Mouse (Mus musculus): ENCODE data around the gene Scamp4.
"Not testable (repeated sequence)": the region's sequence is repeated elsewhere in the genome, so short reads cannot be mapped to it uniquely, and the experiment has no call there.

The Scamp4 gene

DNA sequence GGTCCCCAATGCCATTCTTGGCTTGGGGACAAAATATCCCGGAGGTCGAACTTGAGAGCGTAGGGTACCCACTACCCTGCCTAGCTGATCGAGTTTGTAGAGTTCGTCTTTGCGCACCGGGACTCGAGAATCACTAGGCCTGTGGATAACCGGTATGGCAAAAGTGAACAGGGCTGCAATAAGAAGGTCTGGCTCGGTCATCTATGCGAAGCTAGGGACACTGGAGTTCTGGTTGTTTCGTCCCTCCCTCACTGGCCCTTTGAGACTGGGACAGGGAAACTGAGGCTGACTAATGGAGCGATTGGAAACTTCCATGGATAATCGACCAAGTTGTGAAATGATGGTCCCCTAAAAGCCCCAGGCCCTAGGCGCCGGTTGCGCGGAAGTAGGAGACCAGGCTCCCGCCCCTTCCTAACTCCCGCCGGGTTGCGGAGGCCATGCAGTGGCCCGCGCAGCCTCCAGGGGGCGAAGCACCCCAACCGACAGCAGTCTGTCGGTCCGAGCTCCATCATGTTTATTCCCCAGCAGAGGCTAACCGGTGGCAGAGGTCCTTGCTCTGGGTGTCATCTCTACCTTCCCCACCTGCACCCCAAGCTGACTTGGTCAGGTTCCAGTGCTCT, 24.4 kb upstream of the Scamp4 start:
- no peak for DNase-seq (ENCODE audit: low read depth, low spot score)

DNA sequence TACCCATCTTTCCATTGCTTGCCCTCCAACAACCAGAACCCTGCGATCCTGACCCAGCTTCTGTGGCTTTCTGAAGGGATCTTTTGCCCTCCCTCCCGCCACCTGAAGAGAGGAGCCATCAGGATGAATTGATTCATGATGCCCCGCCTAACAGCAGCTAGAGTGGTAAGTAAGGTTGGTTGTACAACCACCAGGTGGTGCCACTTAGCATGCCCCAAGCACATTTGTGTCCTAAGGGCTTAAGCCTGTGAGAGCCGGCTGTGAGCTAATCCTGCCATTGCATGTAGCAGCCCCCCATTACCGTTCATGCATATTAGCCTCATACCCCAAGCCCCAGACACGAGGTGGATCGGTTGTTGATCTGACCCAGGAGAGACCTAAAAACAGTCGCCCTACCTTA, 23.8 kb upstream of the Scamp4 start:
- no peak for DNase-seq (ENCODE audit: low read depth, low spot score)

DNA sequence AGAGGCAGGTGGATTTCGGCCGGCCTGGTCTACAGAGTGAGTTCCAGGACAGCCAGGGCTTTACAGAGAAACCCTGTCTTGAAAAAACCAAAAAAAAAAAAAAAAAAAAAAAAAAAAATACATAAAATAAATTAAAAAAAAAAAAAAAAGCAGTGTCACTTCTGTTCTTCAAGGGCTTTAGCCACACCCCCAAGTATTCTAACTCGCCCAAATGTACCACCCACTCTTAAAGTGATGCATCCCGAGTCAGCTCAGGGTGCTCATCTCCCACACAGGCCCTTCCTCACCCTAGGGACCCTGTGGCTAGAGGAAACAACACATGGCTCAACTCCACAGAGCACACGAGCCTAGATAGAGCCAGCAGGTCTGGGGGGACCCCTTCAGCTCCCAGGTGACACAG, 19.6 kb upstream of the Scamp4 start:
- no peak for DNase-seq (ENCODE audit: low read depth, low spot score)

DNA sequence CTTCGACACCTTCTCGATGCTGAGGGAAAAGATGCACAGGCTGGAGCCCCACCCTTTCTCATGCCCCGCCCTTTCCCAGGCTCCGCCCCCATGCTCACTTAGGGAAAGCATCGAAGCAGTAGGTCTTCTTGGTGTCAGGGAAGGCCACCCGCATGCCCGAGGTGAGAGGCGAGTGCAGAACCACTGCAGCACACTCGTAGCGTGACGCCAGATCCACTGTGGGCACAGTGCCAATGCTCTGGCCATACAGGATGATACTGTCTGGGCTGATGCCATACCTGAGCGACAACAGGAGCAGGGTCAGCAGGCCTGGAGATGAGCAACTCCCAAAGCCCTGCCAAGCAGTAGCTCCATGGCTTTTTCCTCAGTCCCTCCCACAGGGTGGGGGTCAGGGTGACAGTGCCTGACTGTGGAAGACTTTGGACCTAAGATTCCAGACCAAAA, 18.6 kb upstream of the Scamp4 start:
- DNase-seq (ENCODE audit: low read depth, low spot score): no peak

DNA sequence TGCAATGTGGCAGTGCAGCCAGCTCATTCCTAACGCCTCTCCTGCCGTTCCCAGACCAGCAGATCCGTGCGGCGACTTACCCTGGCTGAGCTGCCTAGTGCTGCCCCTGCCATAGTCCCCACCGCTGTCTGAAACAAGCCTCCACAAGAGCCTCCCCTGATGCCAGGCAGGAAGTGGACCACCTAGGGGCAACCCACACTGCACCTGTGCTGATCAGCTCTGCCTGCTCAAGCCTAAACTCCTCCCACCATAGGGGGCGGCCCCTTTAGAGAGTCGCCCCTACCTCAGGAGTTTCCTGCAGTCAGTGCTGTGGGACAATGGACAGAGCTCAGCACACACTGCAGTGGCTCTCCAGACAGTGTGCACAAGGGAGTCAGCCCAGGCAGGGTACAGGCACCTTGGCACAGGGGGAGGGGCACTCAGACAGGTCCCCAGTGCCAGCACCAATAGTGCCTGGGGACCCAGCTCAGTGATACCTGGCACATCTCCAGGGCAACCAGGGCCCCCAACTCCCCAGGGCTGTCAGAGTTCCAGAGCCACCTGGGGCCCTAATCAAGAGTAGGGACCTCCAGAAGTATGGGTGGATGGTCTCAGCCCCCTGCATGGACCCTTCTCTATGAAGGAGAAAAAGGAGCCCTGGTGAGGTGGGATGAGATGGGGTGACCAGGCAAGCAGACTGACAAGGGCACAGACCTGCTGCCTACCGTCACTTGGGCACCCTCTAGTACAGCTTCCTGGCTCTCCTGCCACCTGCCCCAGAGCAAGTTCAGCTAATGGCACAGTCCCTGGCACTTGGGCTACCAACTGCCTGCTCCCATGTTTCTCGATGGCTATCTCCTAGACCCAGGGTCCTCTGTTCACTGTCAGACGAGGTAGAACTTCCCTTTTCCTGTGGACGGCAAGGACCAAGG, 17.8 kb upstream of the Scamp4 start:
- DNase-seq (ENCODE audit: low read depth, low spot score): no peak

DNA sequence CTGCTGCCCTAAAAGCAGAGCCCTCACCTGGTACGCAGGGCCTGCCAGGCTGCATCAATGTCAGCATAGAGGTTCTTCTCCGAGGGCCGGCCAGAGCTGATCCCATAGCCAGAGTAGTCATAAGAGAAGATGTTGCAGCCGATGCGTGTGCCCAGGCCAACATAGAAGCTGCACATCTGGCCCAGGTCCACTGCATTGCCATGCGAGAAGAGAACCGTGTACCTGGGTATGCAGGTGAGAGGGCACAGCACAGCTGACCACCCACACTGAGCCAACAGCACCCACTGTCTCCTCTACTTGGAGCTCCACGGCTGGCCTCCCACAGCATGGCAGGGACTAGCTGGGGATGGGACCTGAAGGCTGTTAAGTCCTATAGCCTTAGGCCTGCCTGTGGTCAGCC, 17.1 kb upstream of the Scamp4 start:
- DNase-seq (ENCODE audit: low read depth, low spot score): no peak

DNA sequence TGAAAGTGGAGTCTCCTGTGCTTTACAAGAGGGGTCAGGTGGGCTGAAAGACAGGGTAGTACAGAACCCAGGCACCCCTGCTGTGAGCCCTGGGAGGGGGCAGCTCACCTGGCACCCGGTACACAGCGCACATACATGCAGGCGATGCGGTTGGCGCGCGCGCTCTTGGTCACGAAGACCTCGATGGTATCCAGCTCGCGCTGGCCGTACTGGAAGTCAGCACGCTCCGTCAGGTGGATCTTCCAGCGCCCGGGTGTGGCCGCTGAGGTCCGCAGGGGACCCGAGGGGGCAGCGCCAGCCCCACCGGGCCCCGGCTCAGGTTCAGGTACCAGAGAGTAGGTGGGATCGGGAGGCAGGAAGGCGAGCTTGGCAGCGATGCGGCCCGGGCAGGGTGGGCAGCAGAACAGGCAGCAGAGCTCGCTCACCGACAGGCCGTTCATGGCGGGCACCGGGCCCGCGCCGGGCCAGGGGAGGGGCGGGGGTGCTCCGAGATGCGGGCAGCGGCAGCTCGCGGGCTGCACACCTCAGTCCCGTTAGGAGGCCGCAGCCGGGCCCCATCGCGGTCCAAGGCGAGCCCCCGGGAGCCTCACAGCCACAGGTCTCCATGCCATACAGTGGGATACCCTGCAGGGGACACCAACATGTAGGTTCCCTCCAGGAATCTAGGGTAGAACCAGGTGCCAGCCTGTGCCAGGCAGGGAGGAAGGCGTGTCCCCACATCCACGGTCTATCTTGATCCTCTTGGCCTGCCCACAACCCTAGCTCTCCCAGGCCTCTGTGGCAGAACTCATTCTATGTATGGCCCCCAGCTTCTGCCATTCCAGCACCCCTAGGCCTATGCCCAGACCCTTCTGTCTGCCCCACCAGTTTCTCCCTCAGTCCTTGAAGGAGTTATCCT, 16.0 kb upstream of the Scamp4 start:
- no peak for DNase-seq (ENCODE audit: low read depth, low spot score)

DNA sequence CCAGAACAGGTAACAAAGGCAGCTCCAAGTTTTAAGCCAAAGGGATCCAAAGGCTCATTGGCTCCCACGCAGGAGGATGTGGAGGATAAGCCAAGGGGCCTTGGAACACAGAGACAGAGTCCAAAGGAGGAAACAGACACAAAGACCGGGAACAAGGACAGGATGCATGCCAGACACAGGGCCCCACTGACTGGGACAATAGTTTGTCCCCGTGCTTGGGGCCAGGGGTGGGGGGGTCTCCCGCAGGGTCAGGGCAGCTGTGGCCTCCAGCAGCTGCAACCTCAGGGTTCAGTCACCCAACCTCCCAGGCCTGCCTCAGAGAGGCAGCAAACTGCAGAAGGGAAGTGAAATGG, 15.4 kb upstream of the Scamp4 start:
- DNase-seq (ENCODE audit: low read depth, low spot score): no peak

DNA sequence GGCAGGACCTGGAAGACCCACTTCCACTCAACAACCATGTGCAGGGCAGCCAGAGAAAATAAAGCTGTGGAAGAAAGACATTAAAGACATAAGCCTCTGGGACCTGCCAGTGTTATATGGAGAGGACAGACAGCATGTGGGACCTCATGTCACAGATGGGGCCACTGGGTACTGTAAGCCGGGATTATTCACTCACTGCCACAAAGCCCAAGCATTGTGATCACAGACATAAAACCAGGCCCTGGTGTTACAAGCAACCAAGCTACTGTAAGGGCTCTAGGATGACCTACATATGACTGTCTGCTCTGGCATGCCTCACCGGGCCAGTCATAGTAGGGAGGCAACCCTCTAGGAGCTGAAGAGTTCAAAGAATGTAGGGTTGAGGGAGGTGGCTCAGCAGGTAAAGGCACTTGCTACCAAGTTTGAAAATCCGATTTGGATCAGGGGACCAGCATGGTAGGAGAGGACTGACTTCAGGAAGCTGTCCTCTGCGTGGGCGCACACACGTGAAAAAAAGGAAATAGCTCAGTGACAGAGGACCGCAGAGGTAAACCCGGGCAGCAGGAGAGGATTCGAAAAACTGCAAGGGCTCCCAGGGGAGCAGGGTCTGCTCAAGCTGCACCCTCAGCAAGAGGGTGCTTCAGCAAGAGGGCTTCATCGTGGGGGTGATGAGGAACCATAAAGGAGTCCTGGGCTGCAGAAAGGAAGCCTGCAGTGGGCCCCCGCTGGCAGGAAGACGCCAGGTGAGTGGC, 13.4 kb upstream of the Scamp4 start:
- DNase-seq (ENCODE audit: low read depth, low spot score): no peak

DNA sequence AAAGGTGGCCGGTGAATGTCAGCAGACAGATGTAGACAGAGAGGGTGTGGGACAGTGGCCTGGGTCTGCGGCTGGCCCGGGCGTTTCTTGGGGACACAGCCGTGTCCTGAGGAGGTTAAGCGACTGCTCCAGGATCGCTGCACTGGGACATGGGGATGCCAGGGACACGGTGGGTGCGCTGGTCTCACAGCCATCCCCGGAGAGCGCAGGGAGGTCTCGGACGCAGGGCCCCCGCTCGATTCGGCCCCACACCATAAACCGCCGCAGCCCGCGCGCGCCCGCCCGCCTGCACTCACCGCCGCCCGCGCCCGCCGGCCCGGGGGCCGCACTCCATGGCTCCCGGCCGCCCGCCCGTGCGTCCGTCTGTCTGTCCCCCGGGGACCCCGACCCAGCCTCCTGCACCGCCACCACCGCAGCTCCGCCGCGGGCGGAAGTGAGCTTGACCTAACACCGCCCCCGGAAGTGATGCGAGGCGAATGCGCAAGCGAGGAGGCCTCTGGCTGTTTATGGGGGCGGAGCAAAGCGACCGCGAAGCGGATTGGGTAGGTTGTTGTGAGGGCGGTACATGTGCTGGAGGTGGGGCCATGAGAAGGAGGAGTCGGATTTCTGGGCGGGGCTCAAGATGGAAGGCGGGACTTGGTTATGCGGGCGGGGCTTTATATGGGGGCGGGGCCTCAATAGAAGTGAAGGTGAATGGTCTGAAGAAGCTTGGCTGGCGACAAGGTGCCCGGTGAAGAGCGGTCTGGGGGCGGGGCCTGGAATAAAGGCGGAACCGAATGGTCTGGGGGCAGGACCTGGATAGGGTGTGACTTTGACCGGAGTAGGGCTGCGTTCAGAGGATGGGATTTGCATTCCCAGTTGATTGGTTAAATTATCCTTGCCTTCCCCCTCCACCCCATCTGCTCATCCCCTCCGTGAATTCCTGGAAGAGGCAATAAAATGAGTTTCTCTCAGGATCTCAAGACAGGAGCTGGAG, 12.5 kb upstream of the Scamp4 start, which contains the start of gene Abhd17a:
TSS of gene Abhd17a (minus strand) at position 463 of the 976 bp plus-strand sequence.
- peak; percentile 94 for DNase-seq (ENCODE audit: low read depth, low spot score)

DNA sequence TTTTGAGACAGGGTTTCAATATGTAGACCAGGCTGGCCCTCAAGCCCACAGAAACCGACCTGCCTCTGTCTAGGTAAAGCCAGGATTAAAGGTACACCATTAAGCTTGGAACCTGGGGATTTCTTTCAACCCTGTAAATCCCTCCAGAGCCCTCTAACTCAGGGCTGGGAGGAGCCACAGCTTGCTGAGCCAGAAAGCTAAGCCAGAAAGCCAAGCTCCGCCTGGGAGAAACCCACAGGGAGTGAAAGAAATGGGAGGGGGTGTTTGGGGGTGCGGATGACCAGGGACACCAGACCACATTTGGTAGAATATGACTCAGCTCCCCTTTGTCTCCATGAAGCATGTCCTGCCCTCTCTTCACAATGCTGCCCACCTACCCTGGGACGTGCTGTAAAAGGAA, 6.4 kb upstream of the Scamp4 start:
- DNase-seq (ENCODE audit: low read depth, low spot score): no peak

DNA sequence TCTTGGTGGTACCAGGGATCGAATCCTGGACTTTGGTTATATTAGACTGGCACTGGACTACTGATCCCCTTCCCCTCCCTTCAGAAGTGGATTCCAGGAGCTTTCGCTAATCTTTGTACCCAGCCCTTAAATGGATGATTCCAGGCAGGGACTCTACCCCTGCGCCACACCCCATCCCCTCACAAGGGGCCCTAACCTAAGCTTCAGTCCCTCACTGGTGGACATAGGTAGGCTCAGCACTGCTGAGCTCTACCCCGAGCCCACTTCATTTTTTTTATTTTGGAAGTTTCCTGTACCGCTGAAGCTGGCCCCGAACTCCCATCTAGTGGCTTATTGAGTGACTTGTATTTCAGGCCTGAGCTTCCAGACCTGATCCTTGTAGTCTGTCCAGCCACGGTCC, 692 bp downstream of the Scamp4 start:
- no peak for DNase-seq (ENCODE audit: low read depth, low spot score)

DNA sequence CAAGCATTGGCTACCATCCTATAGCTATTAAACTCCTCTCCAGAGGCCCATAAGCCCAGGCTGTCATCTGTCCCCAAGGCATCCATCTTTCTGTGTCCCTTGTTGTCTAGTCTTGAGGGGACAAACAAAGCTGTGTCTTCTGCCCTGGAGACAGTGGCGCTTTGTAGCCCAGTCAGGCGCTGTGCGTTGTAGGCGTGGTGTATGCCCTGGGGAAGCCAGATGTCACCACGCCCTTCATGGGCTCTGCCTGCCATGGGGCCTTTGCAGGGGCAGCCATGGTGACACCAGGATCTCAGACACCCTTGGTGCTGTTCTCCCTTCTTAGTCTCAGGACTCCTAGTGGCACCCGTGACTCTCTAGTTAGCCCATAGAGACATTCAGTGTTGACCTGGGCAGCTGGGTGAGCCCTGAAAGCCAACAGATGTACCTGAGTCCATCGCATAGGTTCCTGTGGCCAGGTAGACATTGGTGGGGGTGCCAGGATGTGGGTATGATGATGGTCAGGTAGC, 1.4 kb downstream of the Scamp4 start:
- no peak for DNase-seq (ENCODE audit: low read depth, low spot score)

DNA sequence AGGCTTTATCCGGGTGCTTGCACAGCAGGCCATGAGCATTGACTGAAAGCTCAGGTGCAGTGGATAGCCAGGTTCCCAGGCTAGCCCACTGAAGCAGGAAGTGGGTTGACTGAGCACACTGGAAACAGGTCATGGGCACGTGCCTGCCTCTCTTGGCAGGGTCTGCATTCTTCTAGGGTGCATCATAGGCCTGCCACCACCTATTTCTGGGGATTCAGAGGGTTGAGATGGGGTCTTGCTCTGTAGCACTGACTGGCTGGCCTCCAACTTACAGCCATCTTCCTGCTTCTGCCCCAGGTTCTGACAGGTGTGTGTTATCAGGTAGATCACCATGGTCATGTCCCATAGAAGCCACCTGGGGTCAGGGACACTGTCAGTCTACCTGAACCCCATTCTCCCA, 2.3 kb downstream of the Scamp4 start:
- no peak for DNase-seq (ENCODE audit: low read depth, low spot score)

DNA sequence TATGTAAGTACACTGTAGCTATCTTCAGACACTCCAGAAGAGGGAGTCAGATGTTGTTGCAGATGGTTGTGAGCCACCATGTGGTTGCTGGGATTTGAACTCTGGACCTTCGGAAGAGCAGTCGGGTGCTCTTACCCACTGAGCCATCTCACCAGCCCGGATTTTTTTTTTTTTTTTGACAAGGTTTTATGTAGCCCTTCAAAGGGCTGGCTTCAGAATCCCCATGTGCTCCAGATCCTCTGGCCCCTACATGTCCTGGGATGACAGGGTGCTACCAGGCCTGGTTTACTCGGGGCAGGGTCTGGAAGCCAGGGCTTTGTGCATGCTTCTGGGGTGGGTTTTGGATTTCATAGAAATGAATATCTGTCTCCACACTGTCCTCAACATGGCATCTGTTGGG, 3.0 kb downstream of the Scamp4 start, which contains the start of gene Gm49322:
TSS of gene Gm49322 (plus strand) at position 301 of the 400 bp plus-strand sequence.
- not testable (repeated sequence) for DNase-seq (ENCODE audit: low read depth, low spot score)

DNA sequence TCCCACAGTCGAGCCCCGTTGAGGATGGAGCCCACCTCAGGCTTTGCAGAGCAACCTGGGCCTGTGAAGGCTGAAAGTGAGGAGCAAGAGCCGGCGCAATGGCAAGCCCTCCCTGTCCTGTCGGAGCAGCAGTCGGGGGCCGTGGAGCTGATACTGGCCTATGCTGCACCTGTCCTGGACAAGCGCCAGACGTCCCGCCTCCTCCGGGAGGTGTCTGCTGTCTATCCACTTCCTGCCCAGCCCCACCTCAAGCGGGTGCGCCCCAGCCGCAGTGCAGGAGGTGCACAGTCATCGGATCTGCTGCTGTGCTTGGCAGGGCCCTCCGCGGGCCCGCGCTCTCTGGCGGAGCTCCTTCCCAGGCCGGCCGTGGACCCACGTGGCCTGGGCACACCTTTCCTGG, 3.6 kb downstream of the Scamp4 start:
- DNase-seq (ENCODE audit: low read depth, low spot score): no peak

DNA sequence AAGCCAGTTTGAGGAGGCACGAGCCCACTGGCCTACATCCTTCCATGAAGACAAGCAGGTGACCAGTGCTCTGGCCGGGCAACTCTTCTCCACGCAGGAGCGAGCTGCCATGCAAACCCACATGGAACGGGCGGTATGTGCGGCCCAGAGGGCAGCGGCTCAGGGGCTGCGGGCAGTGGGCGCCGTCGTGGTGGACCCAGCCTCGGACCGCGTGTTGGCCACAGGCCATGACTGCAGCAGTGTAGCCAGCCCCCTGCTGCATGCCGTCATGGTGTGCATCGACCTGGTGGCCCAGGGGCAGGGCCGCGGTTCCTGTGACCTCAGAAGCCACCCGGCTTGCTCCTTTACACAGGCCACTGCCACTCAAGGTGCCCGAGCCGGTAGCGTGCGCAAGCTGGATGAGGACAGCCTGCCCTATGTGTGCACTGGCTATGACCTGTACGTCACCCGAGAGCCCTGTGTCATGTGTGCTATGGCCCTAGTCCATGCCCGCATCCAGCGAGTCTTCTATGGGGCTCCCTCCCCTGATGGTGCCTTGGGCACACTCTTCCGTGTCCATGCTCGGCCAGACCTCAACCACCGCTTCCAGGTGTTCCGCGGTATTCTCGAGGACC, 4.2 kb downstream of the Scamp4 start:
- DNase-seq (ENCODE audit: low read depth, low spot score): no peak

DNA sequence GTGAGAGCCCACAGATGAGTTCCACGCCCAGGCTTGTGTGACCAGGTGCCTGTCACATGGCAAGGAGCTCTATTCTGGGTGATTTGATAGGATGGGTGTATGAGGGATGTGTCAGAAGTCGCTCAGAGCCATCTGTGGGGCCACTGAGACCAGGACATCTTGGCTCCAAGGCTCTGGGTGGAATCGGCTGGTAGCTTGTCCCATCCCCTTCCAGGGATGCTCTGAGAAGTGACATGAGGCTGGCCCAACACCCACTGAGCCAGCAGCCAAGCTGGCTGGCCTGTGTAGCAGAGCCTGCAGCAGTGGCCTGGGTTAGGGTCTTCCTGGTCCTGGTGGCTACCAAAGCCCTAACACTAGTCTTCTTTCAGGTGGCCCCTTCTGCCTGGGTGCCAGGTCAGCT, 5.8 kb downstream of the Scamp4 start:
- DNase-seq (ENCODE audit: low read depth, low spot score): no peak

DNA sequence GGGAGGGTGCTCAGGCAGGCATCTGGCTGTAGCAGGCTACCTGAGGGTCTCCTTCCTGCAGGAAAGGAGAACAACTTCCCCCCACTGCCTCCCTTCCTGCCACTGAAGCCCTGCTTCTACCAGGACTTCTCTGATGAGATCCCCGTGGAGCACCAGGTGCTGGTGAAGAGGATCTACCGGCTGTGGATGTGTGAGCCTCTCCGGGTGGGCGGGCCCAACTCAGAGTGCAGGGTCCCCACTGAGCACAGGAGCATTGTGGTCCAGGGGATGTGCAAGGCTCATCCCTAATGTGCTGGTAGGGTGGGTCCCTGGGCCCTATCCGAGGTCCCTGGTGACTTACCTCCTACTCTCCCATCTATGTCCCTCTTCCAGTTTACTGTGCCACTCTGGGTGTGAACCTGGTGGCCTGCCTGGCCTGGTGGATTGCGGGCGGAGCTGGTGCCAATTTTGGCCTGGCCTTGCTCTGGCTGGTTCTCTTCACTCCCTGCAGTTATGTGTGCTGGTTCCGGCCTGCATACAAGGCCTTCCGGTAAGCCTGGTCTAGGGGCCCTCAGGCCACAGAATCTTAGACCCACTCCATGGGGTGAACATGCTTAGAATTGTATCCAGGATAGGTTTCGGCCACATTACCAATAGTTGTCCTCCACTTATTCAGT, 6.7 kb downstream of the Scamp4 start:
- DNase-seq (ENCODE audit: low read depth, low spot score): no peak

Measured in brain, embryonic 18.5 days (tissue).